Mouse (Mus musculus): Measurements from ENCODE around the gene Serpinb6b. TPM values are rescaled to one million over a fixed set of nuclear protein-coding genes. Genes with fewer than 3 reads are reported as not detected.
"Not testable (repeated sequence)": the region's sequence is repeated elsewhere in the genome, so short reads cannot be mapped to it uniquely, and the experiment has no call there.

Gene Serpinb6b
- polyA plus RNA-seq, 1 experiment: 1.0 TPM

- Histone ChIP-seq H3ac (ENCODE audit: control insufficient read depth, insufficient read length, low read depth) (no peak overlapping the region), H3K4me3 (ENCODE audit: insufficient read depth, poor library complexity, severe bottlenecking) (no peak overlapping the region), H3K79me2 (ENCODE audit: control insufficient read depth, insufficient read depth) (no peaks in the 10 kb centered on the region), H3K27me3 (ENCODE audit: control insufficient read depth, insufficient read depth, insufficient read length) (no peaks in the 10 kb centered on the region), H3K79me3 (ENCODE audit: low read depth) (no peaks in the 10 kb centered on the region), H3K36me3 (ENCODE audit: control insufficient read depth, insufficient read depth) (no peaks in the 10 kb centered on the region)
- TF ChIP-seq MYOD1 (IDR thresholded peaks at IDR 0.05; ENCODE audit: control insufficient read depth, insufficient read length, low read depth): peak; percentile 76
- no peak for TF ChIP-seq USF1 (IDR thresholded peaks at IDR 0.05; ENCODE audit: low read depth)
- TF ChIP-seq CEBPB (IDR thresholded peaks at IDR 0.05; ENCODE audit: low read depth): no peak
Measured at GRCm38 (mm10) chr13:32929107-32929750, 35.8 kb upstream of the Serpinb6b start.

- Histone ChIP-seq H3K27me3 (ENCODE audit: control insufficient read depth, insufficient read depth, insufficient read length) (no peaks in the 10 kb centered on the region), H3K79me2 (ENCODE audit: control insufficient read depth, insufficient read depth) (no peaks in the 10 kb centered on the region), H3K36me3 (ENCODE audit: control insufficient read depth, insufficient read depth) (no peaks in the 10 kb centered on the region), H3ac (ENCODE audit: control insufficient read depth, insufficient read length, low read depth) (no peak overlapping the region), H3K79me3 (ENCODE audit: low read depth) (no peaks in the 10 kb centered on the region), H3K4me3 (ENCODE audit: insufficient read depth, poor library complexity, severe bottlenecking) (no peak overlapping the region)
- TF ChIP-seq USF1 (IDR thresholded peaks at IDR 0.05; ENCODE audit: low read depth) (no peak), MYOD1 (IDR thresholded peaks at IDR 0.05; ENCODE audit: control insufficient read depth, insufficient read length, low read depth) (no peak), MYOG (IDR thresholded peaks at IDR 0.05; ENCODE audit: control insufficient read depth, extremely low read depth, insufficient read length) (no peak)
Measured at GRCm38 (mm10) chr13:32934706-32935381, 30.2 kb upstream of the Serpinb6b start.

GRCm38 (mm10) chr13:32938275-32938674, 26.7 kb upstream of the Serpinb6b start:
- not testable (repeated sequence) for H3ac ChIP-seq (ENCODE audit: control insufficient read depth, insufficient read length, low read depth); H3K79me2 ChIP-seq (ENCODE audit: control insufficient read depth, insufficient read depth); H3K79me3 ChIP-seq (ENCODE audit: low read depth); H3K27me3 ChIP-seq (ENCODE audit: control insufficient read depth, insufficient read depth, insufficient read length); H3K4me3 ChIP-seq (ENCODE audit: insufficient read depth, poor library complexity, severe bottlenecking); H3K36me3 ChIP-seq (ENCODE audit: control insufficient read depth, insufficient read depth)

GRCm38 (mm10) chr13:32939191-32939590, 25.8 kb upstream of the Serpinb6b start:
- not testable (repeated sequence) for H3K27me3 ChIP-seq (ENCODE audit: control insufficient read depth, insufficient read depth, insufficient read length)

GRCm38 (mm10) chr13:32956537-32956936, 8.5 kb upstream of the Serpinb6b start:
- no peaks in the 10 kb centered on the region for H3K79me2 ChIP-seq (ENCODE audit: control insufficient read depth, insufficient read depth)
- no peak overlapping the region for H3ac ChIP-seq (ENCODE audit: control insufficient read depth, insufficient read length, low read depth)
- H3K36me3 ChIP-seq (ENCODE audit: control insufficient read depth, insufficient read depth): no peaks in the 10 kb centered on the region
- no peaks in the 10 kb centered on the region for H3K27me3 ChIP-seq (ENCODE audit: control insufficient read depth, insufficient read depth, insufficient read length)
- H3K4me3 ChIP-seq (ENCODE audit: insufficient read depth, poor library complexity, severe bottlenecking): no peak overlapping the region
- TF ChIP-seq MYOD1 (IDR thresholded peaks at IDR 0.05; ENCODE audit: control insufficient read depth, insufficient read length, low read depth) (no peak), USF1 (IDR thresholded peaks at IDR 0.05; ENCODE audit: low read depth) (no peak), CEBPB (IDR thresholded peaks at IDR 0.05; ENCODE audit: low read depth) (no peak), CTCF (IDR thresholded peaks at IDR 0.05; ENCODE audit: control insufficient read depth, insufficient read depth, insufficient read length) (no peak), MYOG (IDR thresholded peaks at IDR 0.05; ENCODE audit: control insufficient read depth, extremely low read depth, insufficient read length) (no peak), FOSL1 (IDR thresholded peaks at IDR 0.05; ENCODE audit: insufficient read depth, low read length, poor library complexity, severe bottlenecking) (no peak), MAX (IDR thresholded peaks at IDR 0.05) (no peak)
- H3K79me3 ChIP-seq (ENCODE audit: low read depth): no peaks in the 10 kb centered on the region

More at GRCm38 (mm10) chr13:32939191-32939590, 25.8 kb upstream of the Serpinb6b start:
- TF ChIP-seq USF1 (IDR thresholded peaks at IDR 0.05; ENCODE audit: low read depth): peak; percentile 60
- H3K4me3 ChIP-seq (ENCODE audit: insufficient read depth, poor library complexity, severe bottlenecking); H3K79me2 ChIP-seq (ENCODE audit: control insufficient read depth, insufficient read depth); H3K36me3 ChIP-seq (ENCODE audit: control insufficient read depth, insufficient read depth); H3ac ChIP-seq (ENCODE audit: control insufficient read depth, insufficient read length, low read depth); H3K79me3 ChIP-seq (ENCODE audit: low read depth): not testable (repeated sequence)

GRCm38 (mm10) chr13:32957917-32958316, 7.1 kb upstream of the Serpinb6b start:
- no peaks in the 10 kb centered on the region for H3K27me3 ChIP-seq (ENCODE audit: control insufficient read depth, insufficient read depth, insufficient read length)
- no peak overlapping the region for H3K4me3 ChIP-seq (ENCODE audit: insufficient read depth, poor library complexity, severe bottlenecking)
- no peaks in the 10 kb centered on the region for H3K79me3 ChIP-seq (ENCODE audit: low read depth)
- H3K79me2 ChIP-seq (ENCODE audit: control insufficient read depth, insufficient read depth): no peaks in the 10 kb centered on the region
- no peaks in the 10 kb centered on the region for H3K36me3 ChIP-seq (ENCODE audit: control insufficient read depth, insufficient read depth)
- TF ChIP-seq CTCF (IDR thresholded peaks at IDR 0.05; ENCODE audit: control insufficient read depth, insufficient read depth, insufficient read length): no peak
- no peak for TF ChIP-seq CEBPB (IDR thresholded peaks at IDR 0.05; ENCODE audit: low read depth)
- no peak for TF ChIP-seq MAX (IDR thresholded peaks at IDR 0.05)
- TF ChIP-seq USF1 (IDR thresholded peaks at IDR 0.05; ENCODE audit: low read depth): no peak
- no peak for TF ChIP-seq MYOD1 (IDR thresholded peaks at IDR 0.05; ENCODE audit: control insufficient read depth, insufficient read length, low read depth)
- TF ChIP-seq FOSL1 (IDR thresholded peaks at IDR 0.05; ENCODE audit: insufficient read depth, low read length, poor library complexity, severe bottlenecking): no peak
- no peak for TF ChIP-seq MYOG (IDR thresholded peaks at IDR 0.05; ENCODE audit: control insufficient read depth, extremely low read depth, insufficient read length)
- no peak overlapping the region for H3ac ChIP-seq (ENCODE audit: control insufficient read depth, insufficient read length, low read depth)

- H3ac ChIP-seq (ENCODE audit: control insufficient read depth, insufficient read length, low read depth); H3K27me3 ChIP-seq (ENCODE audit: control insufficient read depth, insufficient read depth, insufficient read length); H3K36me3 ChIP-seq (ENCODE audit: control insufficient read depth, insufficient read depth); H3K79me2 ChIP-seq (ENCODE audit: control insufficient read depth, insufficient read depth); H3K79me3 ChIP-seq (ENCODE audit: low read depth); H3K4me3 ChIP-seq (ENCODE audit: insufficient read depth, poor library complexity, severe bottlenecking): not testable (repeated sequence)
Measured at GRCm38 (mm10) chr13:32958521-32958920, 6.5 kb upstream of the Serpinb6b start.
